Mouse (Mus musculus): ENCODE results near the gene Ctf2. TPM values are rescaled to one million over a fixed set of nuclear protein-coding genes. Genes with fewer than 3 reads are reported as not detected.

The Ctf2 gene
- total and polyA plus RNA-seq, 3 experiments: 0.39 to 1.0 TPM; not detected in 1

GRCm38 (mm10) chr7:127704598-127704997 is 27.4 kb downstream of the Ctf2 start:
- Histone ChIP-seq H3K27me3 (ENCODE audit: control insufficient read depth in 1 of 2, insufficient read depth in 2 of 2, low read length in 2 of 2) (no peaks in the 10 kb centered on the region), H3K9me3 (replicated peaks; ENCODE audit: insufficient read depth, low read length) (no peaks in the 10 kb centered on the region), H3K36me3 (ENCODE audit: control insufficient read depth in 1 of 2, insufficient read depth in 2 of 2, low read length in 2 of 2) (peaks cover 0 to 9% of the 10 kb centered on the region in 2 experiments; a peak in 2 of 4 replicates), H3K9ac (ENCODE audit: control insufficient read depth, low read depth, low read length, poor library complexity, severe bottlenecking) (no peak overlapping the region), H3K27ac (ENCODE audit: control insufficient read depth, low read depth, low read length) (no peak overlapping the region), H3K79me2 (ENCODE audit: control insufficient read depth, insufficient read depth, low read length, poor library complexity) (peaks cover 5% of the 10 kb centered on the region), H3K4me3 (ENCODE audit: control insufficient read depth in 1 of 2, insufficient read depth in 1 of 2, low read depth in 2 of 2, low read length in 2 of 2) (no peak overlapping the region), H3K4me1 (ENCODE audit: control insufficient read depth in 1 of 2, insufficient read depth in 2 of 2, low read length in 2 of 2) (peaks cover 11 to 16% of the 10 kb centered on the region in 2 experiments)
- no peak for DNase-seq (ENCODE audit: low read depth, low spot score)
- TF ChIP-seq MAFK (IDR thresholded peaks at IDR 0.05; ENCODE audit: borderline replicate concordance, low read depth, low read length) (no peak), POLR2AphosphoS5 (IDR thresholded peaks at IDR 0.05; ENCODE audit: borderline replicate concordance, low read depth, low read length) (no peak), UBTF (IDR thresholded peaks at IDR 0.05; ENCODE audit: borderline replicate concordance, insufficient read depth, low read depth, low read length) (no peak), ZKSCAN1 (IDR thresholded peaks at IDR 0.05; ENCODE audit: low read depth, low read length) (no peak), HCFC1 (IDR thresholded peaks at IDR 0.05; ENCODE audit: low read depth, low read length) (no peak), BHLHE40 (IDR thresholded peaks at IDR 0.05; ENCODE audit: borderline replicate concordance, low read depth, low read length) (no peak), CHD1 (IDR thresholded peaks at IDR 0.05; ENCODE audit: low read depth, low read length) (no peak), TBP (IDR thresholded peaks at IDR 0.05; ENCODE audit: low read depth, low read length) (no peak), TAL1 (IDR thresholded peaks at IDR 0.05; ENCODE audit: low read length) (no peak), MYB (IDR thresholded peaks at IDR 0.05; ENCODE audit: low read depth, low read length) (no peak), MXI1 (IDR thresholded peaks at IDR 0.05; ENCODE audit: low read depth, low read length) (no peak), CHD2 (IDR thresholded peaks at IDR 0.05; ENCODE audit: low read length) (no peak), ZC3H11A (IDR thresholded peaks at IDR 0.05; ENCODE audit: low read depth, low read length) (no peak), USF1 (IDR thresholded peaks at IDR 0.05; ENCODE audit: low read depth, low read length) (no peak), ELF1 (IDR thresholded peaks at IDR 0.05; ENCODE audit: low read depth, low read length) (no peak), NELFE (IDR thresholded peaks at IDR 0.05; ENCODE audit: low read depth, low read length) (no peak), USF2 (IDR thresholded peaks at IDR 0.05; ENCODE audit: borderline replicate concordance in 1 of 2, insufficient read depth in 1 of 2, low read depth in 1 of 2, low read length in 2 of 2) (no peak), POLR2AphosphoS2 (IDR thresholded peaks at IDR 0.05; ENCODE audit: low read length) (no peak), SIN3A (IDR thresholded peaks at IDR 0.05; ENCODE audit: low read length) (no peak)

DNA sequence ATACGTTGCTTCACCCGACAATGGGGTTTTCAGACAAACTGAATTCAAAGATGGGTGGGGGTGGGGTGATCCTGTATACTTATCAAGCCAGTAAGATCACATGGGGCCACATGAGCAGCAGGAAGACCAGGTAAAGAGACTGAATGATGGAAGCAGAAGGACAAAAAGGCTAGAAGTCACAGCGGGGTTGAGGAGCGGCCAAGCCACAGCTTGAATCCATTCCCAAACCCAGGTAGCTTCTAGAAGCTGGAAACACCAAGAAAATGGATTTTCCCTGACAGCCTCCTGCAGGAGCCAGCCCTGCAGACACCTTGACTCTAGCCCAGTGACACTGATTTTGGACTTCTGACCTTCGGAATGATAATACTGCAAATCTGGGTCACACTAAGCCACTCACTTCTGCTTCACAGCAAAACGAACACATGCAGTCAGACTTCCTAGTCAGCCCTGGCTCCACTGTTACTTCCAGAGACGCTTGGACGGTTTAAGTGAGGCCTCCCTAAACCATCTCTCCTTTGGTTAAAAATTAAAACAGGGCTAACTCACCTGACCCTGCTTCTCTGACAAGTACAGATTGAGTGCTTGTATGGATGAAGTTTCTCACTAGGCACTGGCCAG is 28.3 kb downstream of the Ctf2 start:
- Histone ChIP-seq H3K36me3 (ENCODE audit: control insufficient read depth in 1 of 2, insufficient read depth in 2 of 2, low read length in 2 of 2) (peaks cover 0 to 9% of the 10 kb centered on the region in 2 experiments; a peak in 2 of 4 replicates), H3K9me3 (replicated peaks; ENCODE audit: insufficient read depth, low read length) (no peaks in the 10 kb centered on the region), H3K9ac (ENCODE audit: control insufficient read depth, low read depth, low read length, poor library complexity, severe bottlenecking) (no peak overlapping the region), H3K79me2 (ENCODE audit: control insufficient read depth, insufficient read depth, low read length, poor library complexity) (peaks cover 5% of the 10 kb centered on the region), H3K27ac (ENCODE audit: control insufficient read depth, low read depth, low read length) (no peak overlapping the region), H3K4me3 (ENCODE audit: control insufficient read depth in 1 of 2, insufficient read depth in 1 of 2, low read depth in 2 of 2, low read length in 2 of 2) (no peak overlapping the region), H3K27me3 (ENCODE audit: control insufficient read depth in 1 of 2, insufficient read depth in 2 of 2, low read length in 2 of 2) (no peaks in the 10 kb centered on the region), H3K4me1 (ENCODE audit: control insufficient read depth in 1 of 2, insufficient read depth in 2 of 2, low read length in 2 of 2) (peaks cover 11 to 14% of the 10 kb centered on the region in 2 experiments)
- TF ChIP-seq USF2 (IDR thresholded peaks at IDR 0.05; ENCODE audit: borderline replicate concordance in 1 of 2, insufficient read depth in 1 of 2, low read depth in 1 of 2, low read length in 2 of 2): no peak
- no peak for TF ChIP-seq UBTF (IDR thresholded peaks at IDR 0.05; ENCODE audit: borderline replicate concordance, insufficient read depth, low read depth, low read length)
- no peak for TF ChIP-seq MAZ (IDR thresholded peaks at IDR 0.05; ENCODE audit: low read depth, low read length)
- no peak for TF ChIP-seq NRF1 (IDR thresholded peaks at IDR 0.05; ENCODE audit: insufficient read depth, low read depth, low read length, poor library complexity, severe bottlenecking)
- TF ChIP-seq MXI1 (IDR thresholded peaks at IDR 0.05; ENCODE audit: low read depth, low read length): no peak
- TF ChIP-seq MYC (IDR thresholded peaks at IDR 0.05; ENCODE audit: low read depth, low read length): no peak
- DNase-seq (ENCODE audit: low read depth, low spot score): no peak
